ENCODE assay signal across 24 mouse cellular contexts in the genomic region with DNA sequence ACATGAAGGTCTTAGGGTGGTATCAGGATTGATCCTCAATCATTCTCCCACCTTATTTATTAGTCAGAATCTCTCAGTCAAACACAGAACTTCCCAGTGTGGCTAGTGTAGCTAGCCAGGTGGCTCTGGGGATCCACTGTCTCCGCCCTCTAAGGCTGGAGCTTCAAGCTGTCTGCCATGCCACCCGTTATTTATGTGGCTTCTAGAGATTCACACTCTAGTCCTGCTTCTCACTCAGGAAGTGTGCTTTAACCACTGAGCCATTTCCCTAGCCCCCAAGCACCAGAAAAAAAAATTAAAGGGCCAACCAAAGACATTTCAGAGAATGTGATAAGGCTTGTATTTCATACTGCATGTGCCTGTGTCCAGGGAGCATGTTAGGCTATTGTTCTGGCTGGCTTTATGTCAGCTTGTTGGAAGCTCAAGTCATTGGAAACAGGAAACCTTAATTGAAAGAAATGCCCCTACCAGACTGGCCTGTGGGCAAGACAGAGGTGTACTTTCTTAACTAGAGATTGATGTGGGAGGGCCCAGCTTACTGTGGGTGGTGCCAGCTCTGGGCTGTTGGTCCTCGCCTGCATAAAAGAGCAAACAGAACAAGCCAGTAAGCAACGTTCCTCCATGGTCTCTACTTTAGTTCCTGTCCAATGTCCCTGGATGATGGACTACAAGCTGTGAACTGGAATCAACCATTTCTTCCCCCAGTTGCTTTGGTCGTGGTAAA. TPM values are rescaled to one million over a fixed set of nuclear protein-coding genes. Genes with fewer than 3 reads are reported as not detected.
DNase-seq lines count a peak whose midpoint lies in the region; ATAC-seq lines count a peak whose summit lies in the region.
"Had no signal": no experiment of that assay in that cellular context is flagged by ENCODE, and none has a peak within 500 bp of the region (broad histone marks: within the 10 kb centered on the region; RNA-seq: fewer than 3 reads in every experiment).

No protein-coding gene starts in this region.

- H3K36me3 ChIP-seq in embryonic facial prominence, embryonic 15.5 days: no peaks in the 10 kb centered on the region
- H3K36me3 ChIP-seq in embryonic facial prominence, embryonic 10.5 days (replicated peaks): no peaks in the 10 kb centered on the region
- no peaks in the 10 kb centered on the region for H3K36me3 ChIP-seq in midbrain, embryonic 11.5 days (ENCODE audit: control insufficient read depth, insufficient read depth, low read length)
- no peaks in the 10 kb centered on the region for H3K36me3 ChIP-seq in midbrain, embryonic 16.5 days (ENCODE audit: control insufficient read depth, insufficient read depth, low read length)
- H3K36me3 ChIP-seq: forebrain, embryonic 12.5 days; G1E; hindbrain, embryonic 13.5 days; intestine, embryonic 15.5 days; kidney, embryonic 15.5 days; limb, embryonic 10.5 days; lung, embryonic 15.5 days; midbrain, embryonic 15.5 days had no signal

- H3K9ac ChIP-seq in embryonic facial prominence, embryonic 15.5 days: no peak overlapping the region
- no peak overlapping the region for H3K9ac ChIP-seq in midbrain, embryonic 11.5 days (ENCODE audit: low read length)
- H3K9ac ChIP-seq in midbrain, embryonic 16.5 days (ENCODE audit: low read depth, low read length): no peak overlapping the region
- H3K9ac ChIP-seq: forebrain, embryonic 12.5 days; hindbrain, embryonic 13.5 days; intestine, embryonic 15.5 days; kidney, embryonic 15.5 days; lung, embryonic 15.5 days; midbrain, embryonic 15.5 days had no signal

- no peak overlapping the region for H3K27ac ChIP-seq in embryonic facial prominence, embryonic 15.5 days (replicated peaks)
- no peak overlapping the region for H3K27ac ChIP-seq in embryonic facial prominence, embryonic 10.5 days (replicated peaks)
- no peak overlapping the region for H3K27ac ChIP-seq in midbrain, embryonic 11.5 days (ENCODE audit: low read depth, low read length)
- H3K27ac ChIP-seq in midbrain, embryonic 16.5 days (ENCODE audit: low read length): no peak overlapping the region
- H3K27ac ChIP-seq: forebrain, embryonic 12.5 days; hindbrain, embryonic 13.5 days; intestine, embryonic 15.5 days; kidney, embryonic 15.5 days; left cerebral cortex, adult 2 months; limb, embryonic 10.5 days; lung, embryonic 15.5 days; midbrain, embryonic 15.5 days had no signal

- no peaks in the 10 kb centered on the region for H3K27me3 ChIP-seq in embryonic facial prominence, embryonic 15.5 days
- H3K27me3 ChIP-seq in embryonic facial prominence, embryonic 10.5 days (replicated peaks; ENCODE audit: low read depth, poor library complexity, severe bottlenecking): no peaks in the 10 kb centered on the region
- H3K27me3 ChIP-seq in midbrain, embryonic 11.5 days (ENCODE audit: control insufficient read depth, insufficient read depth, low read length): no peaks in the 10 kb centered on the region
- H3K27me3 ChIP-seq in midbrain, embryonic 16.5 days (ENCODE audit: control insufficient read depth, insufficient read depth, low read depth, low read length): no peaks in the 10 kb centered on the region
- H3K27me3 ChIP-seq: forebrain, embryonic 12.5 days; hindbrain, embryonic 13.5 days; intestine, embryonic 15.5 days; kidney, embryonic 15.5 days; lung, embryonic 15.5 days; midbrain, embryonic 15.5 days had no signal

- WGBS in embryonic facial prominence, embryonic 15.5 days: 68% methylated on average over 5 of the region's 5 CpGs
- 72% methylated on average over 5 of the region's 5 CpGs for WGBS in embryonic facial prominence, embryonic 10.5 days
- 77% methylated on average over 5 of the region's 5 CpGs for WGBS in midbrain, embryonic 11.5 days
- 79% methylated on average over 5 of the region's 5 CpGs for WGBS in midbrain, embryonic 16.5 days

- H3K4me3 ChIP-seq in embryonic facial prominence, embryonic 15.5 days (replicated peaks): no peak overlapping the region
- no peak overlapping the region for H3K4me3 ChIP-seq in embryonic facial prominence, embryonic 10.5 days
- no peak overlapping the region for H3K4me3 ChIP-seq in midbrain, embryonic 11.5 days (ENCODE audit: low read depth, low read length)
- no peak overlapping the region for H3K4me3 ChIP-seq in midbrain, embryonic 16.5 days (ENCODE audit: low read depth, low read length)
- H3K4me3 ChIP-seq: forebrain, embryonic 12.5 days; hindbrain, embryonic 13.5 days; intestine, embryonic 15.5 days; kidney, embryonic 15.5 days; left cerebral cortex, adult 2 months; limb, embryonic 10.5 days; lung, embryonic 15.5 days; midbrain, embryonic 15.5 days had no signal

- H3K4me1 ChIP-seq in embryonic facial prominence, embryonic 15.5 days: no peaks in the 10 kb centered on the region
- H3K4me1 ChIP-seq in embryonic facial prominence, embryonic 10.5 days: no peaks in the 10 kb centered on the region
- H3K4me1 ChIP-seq in midbrain, embryonic 11.5 days (ENCODE audit: control insufficient read depth, insufficient read depth, low read length): no peaks in the 10 kb centered on the region
- no peaks in the 10 kb centered on the region for H3K4me1 ChIP-seq in midbrain, embryonic 16.5 days (ENCODE audit: control insufficient read depth, insufficient read depth, low read length)
- H3K4me1 ChIP-seq: forebrain, embryonic 12.5 days; hindbrain, embryonic 13.5 days; intestine, embryonic 15.5 days; kidney, embryonic 15.5 days; limb, embryonic 10.5 days; midbrain, embryonic 15.5 days had no signal

- ATAC-seq in embryonic facial prominence, embryonic 15.5 days (ENCODE audit: insufficient number of reproducible peaks, low FRiP score, low TSS enrichment, low read depth): peak; percentile 29; the same call in 1 of the 2 replicates
- ATAC-seq in midbrain, embryonic 11.5 days (ENCODE audit: low FRiP score): no peak
- no peak for ATAC-seq in midbrain, embryonic 16.5 days
- ATAC-seq in granulocyte monocyte progenitor cell, adult 5-6 weeks (replicated peaks; ENCODE audit: poor library complexity, severe bottlenecking): peak; percentile 13
- ATAC-seq: CD4-positive, CD25-positive, alpha-beta regulatory T cell, adult 4 months; intestine, embryonic 15.5 days; midbrain, embryonic 15.5 days had no signal

- H3K4me2 ChIP-seq in embryonic facial prominence, embryonic 15.5 days (replicated peaks): no peak overlapping the region
- no peak overlapping the region for H3K4me2 ChIP-seq in midbrain, embryonic 11.5 days
- H3K4me2 ChIP-seq in midbrain, embryonic 16.5 days (ENCODE audit: low read length): no peak overlapping the region
- H3K4me2 ChIP-seq: forebrain, embryonic 12.5 days; hindbrain, embryonic 13.5 days; intestine, embryonic 15.5 days; kidney, embryonic 15.5 days; lung, embryonic 15.5 days; midbrain, embryonic 15.5 days had no signal

- no peak for DNase-seq in embryonic facial prominence, embryonic 10.5 days (ENCODE audit: low spot score)
- DNase-seq in midbrain, embryonic 11.5 days (ENCODE audit: low spot score, missing footprints): peak; percentile 12
- peak; percentile 41 to 68 for DNase-seq in natural killer cell, adult 2 months (ENCODE audit: low spot score in 2 of 2)
- no peak for DNase-seq in embryo, embryonic 10 days (ENCODE audit: low spot score)
- no peak for DNase-seq in thymus, postnatal 25 days
- DNase-seq: cerebellum, adult 11 months; cerebellum, postnatal 10 days; gastrocnemius, postnatal 10 days; kidney, postnatal 4 days; right cerebral cortex, postnatal 25 days; thymus, postnatal 36 days had no signal

- no peaks in the 10 kb centered on the region for H3K9me3 ChIP-seq in embryonic facial prominence, embryonic 15.5 days (replicated peaks)
- H3K9me3 ChIP-seq in embryonic facial prominence, embryonic 10.5 days: no peaks in the 10 kb centered on the region
- no peaks in the 10 kb centered on the region for H3K9me3 ChIP-seq in midbrain, embryonic 11.5 days (ENCODE audit: control insufficient read depth, low read length)
- no peaks in the 10 kb centered on the region for H3K9me3 ChIP-seq in midbrain, embryonic 16.5 days (replicated peaks; ENCODE audit: control insufficient read depth, low read length, poor library complexity, severe bottlenecking)
- H3K9me3 ChIP-seq: forebrain, embryonic 12.5 days; G1E; hindbrain, embryonic 13.5 days; intestine, embryonic 15.5 days; kidney, embryonic 15.5 days; limb, embryonic 10.5 days; lung, embryonic 15.5 days; midbrain, embryonic 15.5 days had no signal

RNA-seq across cellular contexts. Expression of gene Gpr160, which starts 8.1 kb away (rescaled TPM):
- 10.3 and 12.5 TPM in 2 replicates for polyA plus RNA-seq in embryonic facial prominence, embryonic 15.5 days (2015; fragmentation: Nextera tagmentation; extraction: Ambion mirVana)
- polyA plus RNA-seq in embryonic facial prominence, embryonic 10.5 days (2016; fragmentation: Nextera tagmentation; extraction: Ambion mirVana): 1.2 and 1.6 TPM in 2 replicates
- 1.1 TPM in 2 replicates for polyA plus RNA-seq in midbrain, embryonic 11.5 days (2014; fragmentation: Nextera tagmentation; extraction: Ambion mirVana)
- polyA plus RNA-seq in midbrain, embryonic 16.5 days (2015; fragmentation: Nextera tagmentation; extraction: Ambion mirVana): 1.1 and 1.2 TPM in 2 replicates
- 62.9 and 64.4 TPM in 2 replicates for total RNA-seq in granulocyte monocyte progenitor cell, adult 5-6 weeks (2014; fragmentation: Nextera tagmentation)
- 50.5 and 70.7 TPM in 2 replicates for total RNA-seq in granulocyte monocyte progenitor cell, adult 5-6 weeks (2017)
- polyA plus RNA-seq: G1E had no signal

Comparison
In these comparisons a context has a peak if more than half of its experiments do, and no peak if none do; other contexts are left out.
1. ATAC-seq: peak in embryonic facial prominence, embryonic 15.5 days (single experiment) and granulocyte monocyte progenitor cell, adult 5-6 weeks (single experiment); none in midbrain, embryonic 11.5 days (single experiment) and midbrain, embryonic 16.5 days (single experiment).
2. DNase-seq: peak in midbrain, embryonic 11.5 days (single experiment) and natural killer cell, adult 2 months (2 of 2); none in embryonic facial prominence, embryonic 10.5 days (single experiment), embryo, embryonic 10 days (single experiment) and thymus, postnatal 25 days (single experiment).